Mouse (Mus musculus) stomach, embryonic 16.5 days (tissue): ENCODE measurements around the gene Fam84b. TPM values are rescaled to one million over a fixed set of nuclear protein-coding genes. Genes with fewer than 3 reads are reported as not detected.
A peak's percentile ranks its signal among the peaks of the same experiment; 100 is the strongest.

Source experiments
- ATAC-seq: fragments of 200-750 bp; cut with Nextera tagmentation; 2 replicates; pipeline ENCODE4 v1.8.0; 2017; ENCODE audit warnings: moderate number of reproducible peaks, moderate TSS enrichment; ENCODE audit not compliant: insufficient read depth, low FRiP score
- H3K27ac ChIP-seq: fragments of 300-500 bp; sonication (generic); 2 replicates; pipeline ENCODE4 v1.5.1; 2014; ENCODE audit warnings: low read length
- H3K27me3 ChIP-seq: fragments of 300-500 bp; sonication (generic); 2 replicates; pipeline ENCODE4 v1.6.1; 2014; ENCODE audit warnings: low read length, control low read depth, mixed read lengths; ENCODE audit not compliant: control insufficient read depth, insufficient read depth
- H3K36me3 ChIP-seq: fragments of 300-500 bp; sonication (generic); 2 replicates; pipeline ENCODE4 v1.6.1; 2014; ENCODE audit warnings: low read length; ENCODE audit not compliant: control insufficient read depth, insufficient read depth
- H3K4me1 ChIP-seq: fragments of 300-500 bp; sonication (generic); 2 replicates; pipeline ENCODE4 v1.6.1; 2014; ENCODE audit warnings: low read length, control low read depth, mixed read lengths; ENCODE audit not compliant: control insufficient read depth, insufficient read depth
- H3K4me2 ChIP-seq: fragments of 300-500 bp; sonication (generic); 2 replicates; pipeline ENCODE4 v1.6.1; 2014; ENCODE audit warnings: low read depth, low read length, mixed read lengths
- H3K4me3 ChIP-seq: fragments of 300-500 bp; sonication (generic); replicated peaks from 2 replicates; pipeline ENCODE4 v1.5.1; 2014; ENCODE audit warnings: mild to moderate bottlenecking, low read length
- H3K9ac ChIP-seq: fragments of 300-500 bp; sonication (generic); 2 replicates; pipeline ENCODE4 v1.6.1; 2014; ENCODE audit warnings: low read length
- H3K9me3 ChIP-seq: fragments of 300-500 bp; sonication (generic); replicated peaks from 2 replicates; pipeline ENCODE4 v1.6.1; 2016; ENCODE audit warnings: low read length, control low read depth; ENCODE audit not compliant: control insufficient read depth
- WGBS: fragments of 180-500 bp; shearing (Covaris S2); extraction: QIAGEN DNeasy Blood & Tissue Kit; methylation state at CpG from one replicate; pipeline ENCODE4 v1.1.7; 2014; 5-methylcytosine and 5-hydroxymethylcytosine counted together
- polyA plus RNA-seq: library from polyadenylated mRNA; unstranded; fragments of >200 nt; fragmentation: Nextera tagmentation; extraction: Ambion mirVana; gene quantifications from 2 replicates; pipeline ENCODE4 v1.2.1, GENCODE M21; 2015

Gene Fam84b
- 23.2 and 24.7 TPM in 2 replicates for polyA plus RNA-seq

GRCm38 (mm10) chr15:60853231-60853999 lies at the start of gene Fam84b:
Gene Fam84b, minus strand, starts transcription at chr15:60853778.
- Histone ChIP-seq H3K36me3 (no peaks in the 10 kb centered on the region), H3K4me1 (peaks cover 8% of the 10 kb centered on the region), H3K27me3 (no peaks in the 10 kb centered on the region), H3K9me3 (peaks cover 5% of the 10 kb centered on the region; the same call in 1 of the 2 replicates), H3K27ac (peak within 1 kb of the TSS; percentile 74), H3K9ac (peak within 1 kb of the TSS; percentile 19; the same call in 1 of the 2 replicates), H3K4me2 (peak within 1 kb of the TSS; percentile 33), H3K4me3 (no peak within 1 kb of the TSS)
- ATAC-seq = peak; percentile 60
- 24% methylated on average over 17 of the region's 17 CpGs for WGBS

GRCm38 (mm10) chr15:60898187-60898965 lies 44.8 kb upstream of the Fam84b start:
- Histone ChIP-seq H3K27ac (no peak overlapping the region), H3K36me3 (no peaks in the 10 kb centered on the region), H3K27me3 (no peaks in the 10 kb centered on the region), H3K4me2 (no peak overlapping the region), H3K4me3 (no peak overlapping the region), H3K9me3 (no peaks in the 10 kb centered on the region), H3K4me1 (no peaks in the 10 kb centered on the region), H3K9ac (no peak overlapping the region)
- no peak for ATAC-seq
- WGBS = 68% methylated on average over 6 of the region's 6 CpGs

GRCm38 (mm10) chr15:60896040-60896439 lies 42.5 kb upstream of the Fam84b start:
- WGBS = 71% methylated on average over 2 of the region's 2 CpGs
- no peak overlapping the region for H3K4me3 ChIP-seq
- no peaks in the 10 kb centered on the region for H3K27me3 ChIP-seq
- no peaks in the 10 kb centered on the region for H3K36me3 ChIP-seq
- H3K4me1 ChIP-seq = 0 out of 2 replicates have a peak, but pooled peaks cover 4% of the 10 kb centered on the region
- no peak overlapping the region for H3K27ac ChIP-seq
- no peaks in the 10 kb centered on the region for H3K9me3 ChIP-seq
- no peak overlapping the region for H3K9ac ChIP-seq
- ATAC-seq = no peak
- H3K4me2 ChIP-seq = no peak overlapping the region

- Histone ChIP-seq H3K4me2 (no peak overlapping the region), H3K4me1 (0 out of 2 replicates have a peak, but pooled peaks cover 4% of the 10 kb centered on the region), H3K36me3 (no peaks in the 10 kb centered on the region), H3K27ac (no peak overlapping the region), H3K27me3 (no peaks in the 10 kb centered on the region), H3K4me3 (no peak overlapping the region), H3K9ac (no peak overlapping the region), H3K9me3 (no peaks in the 10 kb centered on the region)
- no peak for ATAC-seq
- 40% methylated on average over 3 of the region's 3 CpGs for WGBS
These were observed 39.4 kb upstream of the Fam84b start for GRCm38 (mm10) chr15:60892976-60893463.

- no peaks in the 10 kb centered on the region for H3K36me3 ChIP-seq
- 0 out of 2 replicates have a peak, but pooled peaks cover 4% of the 10 kb centered on the region for H3K4me1 ChIP-seq
- H3K9me3 ChIP-seq = no peaks in the 10 kb centered on the region
- ATAC-seq = peak; percentile 87
- H3K4me3 ChIP-seq = no peak overlapping the region
- no peaks in the 10 kb centered on the region for H3K27me3 ChIP-seq
- WGBS = 62% methylated on average over 2 of the region's 2 CpGs
- H3K27ac ChIP-seq = no peak overlapping the region
- H3K9ac ChIP-seq = no peak overlapping the region
- H3K4me2 ChIP-seq = no peak overlapping the region
These were observed 35.1 kb upstream of the Fam84b start for GRCm38 (mm10) chr15:60888724-60889123.

GRCm38 (mm10) chr15:60875721-60876120 lies 22.1 kb upstream of the Fam84b start:
- Histone ChIP-seq H3K27ac (no peak overlapping the region), H3K27me3 (no peaks in the 10 kb centered on the region), H3K9ac (no peak overlapping the region), H3K4me1 (no peaks in the 10 kb centered on the region), H3K36me3 (no peaks in the 10 kb centered on the region), H3K4me3 (no peak overlapping the region), H3K4me2 (no peak overlapping the region), H3K9me3 (no peaks in the 10 kb centered on the region)
- 78% methylated on average over 6 of the region's 6 CpGs for WGBS
- no peak for ATAC-seq

GRCm38 (mm10) chr15:60862417-60862816 lies 8.8 kb upstream of the Fam84b start:
- WGBS = 83% methylated on average over 3 of the region's 3 CpGs
- Histone ChIP-seq H3K4me2 (no peak overlapping the region), H3K9ac (no peak overlapping the region), H3K4me3 (no peak overlapping the region), H3K27ac (no peak overlapping the region), H3K9me3 (no peaks in the 10 kb centered on the region), H3K4me1 (no peaks in the 10 kb centered on the region), H3K27me3 (no peaks in the 10 kb centered on the region), H3K36me3 (no peaks in the 10 kb centered on the region)
- ATAC-seq = no peak

GRCm38 (mm10) chr15:60855112-60855511 lies 1.5 kb upstream of the Fam84b start:
- Histone ChIP-seq H3K4me1 (peaks cover 5% of the 10 kb centered on the region), H3K27ac (no peak overlapping the region), H3K27me3 (no peaks in the 10 kb centered on the region), H3K9me3 (peaks cover 5% of the 10 kb centered on the region; the same call in 1 of the 2 replicates), H3K36me3 (no peaks in the 10 kb centered on the region), H3K4me2 (no peak overlapping the region), H3K4me3 (no peak overlapping the region), H3K9ac (no peak overlapping the region)
- 62% methylated on average over 1 of the region's 1 CpGs for WGBS
- ATAC-seq = no peak

GRCm38 (mm10) chr15:60854151-60854550 lies 573 bp upstream of the Fam84b start:
- H3K27me3 ChIP-seq = no peaks in the 10 kb centered on the region
- no peak overlapping the region for H3K4me3 ChIP-seq
- H3K9me3 ChIP-seq = peaks cover 5% of the 10 kb centered on the region; the same call in 1 of the 2 replicates
- H3K9ac ChIP-seq = no peak overlapping the region
- H3K4me1 ChIP-seq = peaks cover 8% of the 10 kb centered on the region
- no peak overlapping the region for H3K4me2 ChIP-seq
- ATAC-seq = no peak
- no peaks in the 10 kb centered on the region for H3K36me3 ChIP-seq
- WGBS = 72% methylated on average over 4 of the region's 4 CpGs
- H3K27ac ChIP-seq = no peak overlapping the region
